Mouse (Mus musculus) CH12.LX (cell line): ENCODE data around the gene Olfr776.

Source experiments
- CTCF ChIP-seq, 2 experiments: IDR thresholded peaks in 1 of 2; conservative IDR thresholded peaks in 1 of 2; 2 replicates each; pipeline ENCODE4 v1.5.1; 2011 to 2012; ENCODE audit warnings: low read depth in 2 of 2, low read length in 2 of 2, improper control_type of control experiment in 1 of 2, inconsistent platforms in 1 of 2, mild to moderate bottlenecking in 1 of 2, moderate library complexity in 1 of 2
- GABPA ChIP-seq: IDR thresholded peaks from 2 replicates; pipeline ENCODE4 v1.6.1; 2012; ENCODE audit warnings: low read depth, low read length, improper control_type of control experiment, inconsistent platforms; ENCODE audit not compliant: insufficient replicate concordance
- KAT2A ChIP-seq: IDR thresholded peaks from 2 replicates; pipeline ENCODE4 v1.6.1; 2012; ENCODE audit warnings: low read length, improper control_type of control experiment, inconsistent platforms; ENCODE audit not compliant: insufficient replicate concordance
- MAFK ChIP-seq: IDR thresholded peaks from 2 replicates; pipeline ENCODE4 v1.6.1; 2011; ENCODE audit warnings: low read length, improper control_type of control experiment; ENCODE audit not compliant: insufficient replicate concordance
- MAZ ChIP-seq: IDR thresholded peaks from 2 replicates; pipeline ENCODE4 v1.6.1; 2012; ENCODE audit warnings: low read depth, mild to moderate bottlenecking, inconsistent platforms, low read length, improper control_type of control experiment, moderate library complexity
- MXI1 ChIP-seq: IDR thresholded peaks from 2 replicates; pipeline ENCODE4 v1.6.1; 2011; ENCODE audit warnings: mild to moderate bottlenecking, low read depth, low read length, improper control_type of control experiment
- POLR2A ChIP-seq: IDR thresholded peaks from 2 replicates; pipeline ENCODE4 v1.6.1; 2011; ENCODE audit warnings: low read depth, mild to moderate bottlenecking, improper control_type of control experiment, low read length
- RAD21 ChIP-seq: IDR thresholded peaks from 2 replicates; pipeline ENCODE4 v1.6.1; 2011; ENCODE audit warnings: low read depth, mild to moderate bottlenecking, low read length, improper control_type of control experiment, moderate library complexity
- USF1 ChIP-seq: IDR thresholded peaks from 2 replicates; pipeline ENCODE4 v1.6.1; 2014; ENCODE audit warnings: low read depth, mild to moderate bottlenecking, inconsistent platforms, low read length, improper control_type of control experiment
- USF2 ChIP-seq: conservative IDR thresholded peaks from 2 replicates; pipeline ENCODE4 v1.6.1; 2011; ENCODE audit warnings: low read depth, low read length, improper control_type of control experiment
- ZKSCAN1 ChIP-seq: IDR thresholded peaks from 2 replicates; pipeline ENCODE4 v1.6.1; 2012; ENCODE audit warnings: low read depth, inconsistent platforms, low read length, improper control_type of control experiment, borderline replicate concordance

DNA sequence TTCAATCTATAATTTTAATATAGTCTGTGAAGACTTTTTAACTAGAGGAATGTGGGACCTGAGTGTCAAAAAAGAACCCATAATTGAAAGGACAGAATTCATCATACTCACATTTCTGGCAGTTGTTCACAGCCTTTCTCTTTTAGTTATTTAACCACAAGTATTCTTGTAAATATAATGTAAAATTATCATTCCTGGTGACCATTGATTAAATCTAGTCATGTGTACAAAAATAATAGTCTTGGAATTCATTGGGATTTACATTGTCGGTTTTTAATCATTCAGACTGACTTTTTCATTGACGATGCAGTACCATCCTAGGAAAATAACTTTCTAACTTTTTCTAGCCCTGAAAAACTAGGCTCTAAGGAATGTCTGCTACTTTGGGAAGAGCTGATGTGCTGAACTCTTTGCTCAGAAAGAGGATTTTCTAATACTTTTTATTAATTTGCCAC lies 12.2 kb downstream of the Olfr776 start, which contains the start of gene Olfr777:
- TF ChIP-seq GABPA (no peak), CTCF (conservative IDR thresholded peaks at IDR 0.05 in 1 of 2, IDR thresholded peaks at IDR 0.05 in 1 of 2; ENCODE audit: low read depth in 2 of 2, low read length in 2 of 2) (no peak), MAFK (no peak), MAZ (no peak), ZKSCAN1 (no peak), USF1 (no peak), POLR2A (no peak), KAT2A (no peak), MXI1 (no peak), RAD21 (no peak), USF2 (no peak)
